Mouse (Mus musculus): ENCODE measurements around the gene Gm9837. TPM values are rescaled to one million over a fixed set of nuclear protein-coding genes. Genes with fewer than 3 reads are reported as not detected.

The Gm9837 gene
- total RNA-seq, 4 experiments from 2014 or later: not detected

DNA sequence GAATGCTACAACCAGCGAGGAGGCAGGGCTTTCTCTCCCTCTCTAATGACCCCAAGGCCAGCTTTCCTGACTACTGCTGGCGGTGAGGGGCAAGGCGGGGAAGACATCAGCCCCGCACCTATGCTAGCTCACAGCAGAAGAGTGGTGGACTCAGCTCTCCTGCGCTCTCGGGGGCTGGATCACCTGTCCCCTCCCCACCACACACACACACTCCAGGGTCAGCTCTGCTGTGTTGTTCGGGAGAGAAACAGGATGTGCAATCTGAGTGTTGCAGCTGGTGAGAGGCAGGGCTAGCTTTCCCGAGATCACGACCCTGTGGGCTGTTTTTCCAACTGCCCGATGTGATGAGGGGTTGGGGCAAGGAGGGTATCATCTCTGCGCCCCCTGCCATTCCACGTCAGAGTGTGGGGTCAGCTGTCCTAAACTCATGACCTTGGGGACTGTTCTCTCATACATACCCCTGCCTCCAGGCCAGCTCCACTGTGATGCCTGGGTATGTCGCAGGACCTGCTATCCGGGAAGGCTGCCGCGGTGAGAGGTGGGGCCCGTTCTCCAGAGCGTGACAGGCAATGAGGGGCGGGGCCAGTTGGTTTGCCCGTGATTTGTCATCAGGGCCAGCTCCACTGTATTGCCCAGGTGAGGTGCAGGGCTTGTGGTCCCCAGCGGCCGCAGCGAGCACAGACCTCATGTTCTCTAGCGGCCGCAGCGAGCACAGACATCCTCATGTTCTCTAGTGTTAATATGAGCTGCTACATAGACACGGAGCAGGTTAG is 16.7 kb upstream of the Gm9837 start:
- no peak for DNase-seq (ENCODE audit: low spot score)

DNA sequence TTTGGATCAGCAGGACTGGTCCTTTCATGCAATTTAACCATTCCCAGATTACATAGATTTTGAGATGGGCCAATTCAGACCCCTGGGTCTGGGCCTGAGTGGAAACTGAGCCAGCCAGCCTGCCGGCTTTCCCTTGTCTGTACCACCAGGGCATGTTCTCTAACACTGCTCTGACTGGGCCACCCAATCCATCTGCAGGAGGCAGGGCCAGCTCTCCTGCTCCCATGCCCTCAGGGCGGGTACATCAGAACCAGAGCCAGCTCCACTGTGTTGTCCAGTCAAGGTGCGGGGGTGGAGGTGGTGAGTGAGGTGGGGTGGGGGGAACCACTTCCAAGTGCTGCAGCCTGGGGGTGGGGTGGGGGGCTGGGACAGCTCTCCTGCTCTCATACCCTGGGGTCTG is 16.1 kb upstream of the Gm9837 start:
- no peak for DNase-seq (ENCODE audit: low spot score)

DNA sequence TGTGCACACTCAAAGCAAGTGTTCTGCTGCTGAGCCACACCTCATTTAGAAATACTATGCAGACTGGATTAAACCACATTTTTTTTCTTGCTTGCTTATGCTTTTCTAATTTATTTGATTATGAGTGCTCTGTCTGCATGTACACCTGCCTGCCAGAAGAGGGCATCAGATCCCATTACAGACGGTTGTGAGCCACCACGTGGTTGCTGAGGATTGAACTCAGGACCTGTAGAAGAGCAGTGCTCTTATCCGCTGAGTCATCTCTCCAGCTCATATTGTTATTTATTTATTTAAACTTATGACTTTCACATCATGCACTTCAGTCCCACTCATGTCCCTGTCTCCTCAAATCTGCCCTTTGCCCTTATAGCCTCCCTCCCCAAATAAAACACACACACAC is 15.4 kb upstream of the Gm9837 start:
- DNase-seq (ENCODE audit: low spot score): no peak

DNA sequence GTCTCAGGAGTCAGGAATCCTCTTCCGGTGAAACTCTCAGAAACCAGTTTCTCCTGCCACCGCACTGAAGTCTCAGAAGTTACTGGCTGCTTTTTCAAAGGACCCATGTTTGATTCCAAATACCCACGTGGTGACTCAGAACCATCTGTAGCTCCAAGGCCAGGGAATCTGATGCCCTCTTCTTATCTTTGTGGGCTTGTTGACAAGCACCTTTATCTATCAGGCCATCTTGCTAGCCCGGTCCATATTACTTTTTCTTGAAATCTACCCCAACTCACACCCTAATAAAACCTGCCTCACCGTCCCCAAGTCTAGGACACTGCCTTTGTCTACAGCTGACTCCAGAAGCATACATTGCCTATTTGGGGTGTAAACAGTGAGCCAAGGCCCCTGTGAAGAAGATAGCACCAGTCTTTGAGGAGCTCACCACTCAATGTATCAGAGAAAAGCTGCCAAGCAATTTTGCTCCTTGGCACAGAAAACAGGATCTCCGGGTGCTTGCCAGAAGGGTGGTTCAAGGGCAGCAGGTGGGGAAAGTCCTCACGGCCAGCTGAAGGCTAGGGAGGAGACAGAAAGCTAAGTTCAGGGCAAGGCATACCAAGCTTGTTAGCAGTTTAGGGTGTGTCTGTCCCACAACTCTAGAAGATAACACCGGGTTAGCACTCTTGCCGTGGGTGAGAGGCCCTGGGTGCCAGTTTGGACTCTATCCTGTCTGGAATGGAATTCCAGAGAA is 13.0 kb upstream of the Gm9837 start:
- no peak for DNase-seq (ENCODE audit: low spot score)

DNA sequence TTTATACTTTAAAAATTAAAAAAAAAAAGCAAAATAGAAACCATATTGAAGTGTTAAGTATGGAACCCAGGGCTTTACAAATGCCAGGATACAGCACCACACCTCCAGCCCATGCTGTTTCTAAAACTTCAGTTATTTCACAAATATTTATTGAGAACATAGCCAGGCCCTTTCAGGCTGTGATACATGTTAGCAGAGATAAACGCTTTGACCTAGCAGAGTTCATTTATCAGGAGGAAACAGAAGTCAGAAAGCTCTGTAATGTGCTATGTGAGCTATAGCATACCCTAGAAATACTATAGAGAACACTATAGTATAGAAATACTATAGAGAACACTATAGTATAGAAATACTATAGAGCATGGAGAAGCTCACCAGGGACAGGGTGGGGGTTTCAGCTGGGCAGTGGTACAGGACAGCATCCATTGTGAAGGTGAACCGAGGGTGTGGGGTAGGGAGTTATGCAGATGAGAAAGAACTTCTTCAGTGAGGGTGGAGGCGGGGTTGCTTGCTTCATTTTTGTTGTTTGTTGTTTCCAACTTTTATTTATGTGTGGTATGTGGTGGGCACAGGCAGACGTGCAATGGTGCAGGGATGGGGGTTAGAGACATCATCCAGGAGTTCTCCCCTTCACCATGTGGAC is 10.9 kb upstream of the Gm9837 start:
- no peak for DNase-seq (ENCODE audit: low spot score)

DNA sequence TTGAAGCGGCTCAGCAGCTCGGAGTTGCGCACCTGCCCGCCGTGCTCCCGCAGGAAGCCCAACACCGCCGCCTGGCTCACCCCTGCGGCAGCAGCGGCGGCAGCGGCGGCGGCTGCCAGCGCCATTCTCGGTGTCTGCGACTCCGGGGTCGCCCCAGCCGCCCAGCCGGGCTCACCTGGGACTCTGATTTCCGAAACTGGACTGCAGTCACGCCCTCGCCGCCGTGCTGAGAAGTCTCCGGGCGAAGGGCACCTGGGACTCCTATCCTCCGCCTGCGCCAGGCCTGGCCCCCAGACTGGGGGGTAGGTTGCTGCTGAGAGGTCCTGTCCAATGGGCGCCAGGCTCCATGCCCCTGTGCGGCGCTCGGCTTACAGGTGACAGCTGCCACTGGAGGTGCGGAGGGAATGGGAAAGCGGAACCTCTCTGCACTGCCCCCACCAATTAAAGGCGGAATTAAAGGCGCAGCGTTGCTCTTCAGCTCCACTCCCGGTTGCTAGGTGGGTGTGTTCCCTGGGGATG is 9.6 kb upstream of the Gm9837 start, which contains the start of the genes Gm9945 and Sowaha:
Gene Gm9945, plus strand, starts transcription at position 384 of the 519 bp plus-strand sequence.
Gene Sowaha, minus strand, starts transcription at position 492 of the 519 bp plus-strand sequence.
- no peak for DNase-seq (ENCODE audit: low spot score)

DNA sequence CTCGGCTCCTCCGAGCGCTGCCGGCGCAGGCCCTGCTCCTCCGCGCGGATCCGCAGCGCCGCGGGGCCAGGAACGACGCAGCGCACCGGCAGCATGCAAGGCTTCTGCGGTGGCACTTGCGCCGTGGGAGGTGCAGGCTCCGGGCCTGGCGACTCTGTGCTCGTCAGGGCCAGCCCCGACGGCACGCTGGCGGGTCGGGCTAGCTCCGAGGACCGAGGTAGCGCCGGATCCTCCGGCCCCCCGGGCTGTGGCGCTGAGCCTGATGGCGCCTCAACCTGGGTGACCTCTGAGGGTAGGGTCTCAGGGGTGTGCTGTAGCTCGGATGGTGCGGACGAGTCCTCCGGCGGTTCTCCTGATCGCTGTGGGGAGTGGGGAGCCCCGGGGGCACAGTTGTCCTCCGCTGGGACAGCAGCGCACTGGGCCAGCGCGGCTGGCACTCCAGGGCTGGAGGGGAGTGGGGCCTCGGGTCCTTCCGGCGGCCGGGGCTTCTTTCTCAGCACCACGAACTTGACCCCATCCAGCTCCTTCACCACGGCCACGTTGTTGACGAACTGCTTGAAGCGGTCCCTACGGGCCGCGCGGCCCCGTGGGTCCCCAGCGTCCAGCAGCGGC is 9.0 kb upstream of the Gm9837 start:
- DNase-seq (ENCODE audit: low spot score): no peak

DNA sequence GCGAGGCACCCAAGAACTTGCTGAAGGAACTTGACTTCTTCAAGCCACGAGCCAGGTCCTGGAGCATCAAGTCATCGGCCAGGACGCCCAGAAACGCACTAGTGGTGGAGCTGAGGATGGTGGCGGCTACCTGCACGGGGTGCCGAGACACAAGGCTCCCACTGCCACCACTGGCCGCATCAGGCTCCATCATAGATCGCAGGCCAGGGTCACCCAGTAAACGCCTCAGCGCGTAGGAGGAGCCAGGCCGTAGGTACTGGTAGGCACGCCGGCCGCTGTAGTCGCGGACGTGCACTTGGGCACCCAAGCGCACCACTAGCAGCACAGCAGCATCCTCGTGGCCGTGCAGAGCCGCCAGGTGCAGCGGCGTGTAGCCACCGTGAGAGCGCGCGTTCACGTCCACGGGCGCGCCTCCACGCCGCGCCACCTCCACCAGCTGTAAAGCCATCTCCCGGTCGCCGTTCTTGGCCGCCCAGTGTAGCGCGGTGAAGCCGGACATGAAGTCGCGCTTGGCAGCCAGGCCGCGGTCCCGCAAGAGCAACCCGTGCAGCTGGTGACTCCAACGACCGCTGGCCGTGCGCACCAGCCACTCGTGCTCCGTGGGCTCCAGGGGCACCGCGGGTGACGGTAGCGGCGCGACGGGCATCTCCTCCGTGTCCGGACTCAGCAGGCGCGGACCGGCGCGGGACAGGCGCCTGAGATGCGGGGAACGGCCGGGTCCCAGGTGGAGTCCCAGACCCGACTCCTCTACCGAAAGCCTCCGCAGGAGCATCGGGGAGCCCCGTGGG is 8.3 kb upstream of the Gm9837 start:
- DNase-seq (ENCODE audit: low spot score): no peak

DNA sequence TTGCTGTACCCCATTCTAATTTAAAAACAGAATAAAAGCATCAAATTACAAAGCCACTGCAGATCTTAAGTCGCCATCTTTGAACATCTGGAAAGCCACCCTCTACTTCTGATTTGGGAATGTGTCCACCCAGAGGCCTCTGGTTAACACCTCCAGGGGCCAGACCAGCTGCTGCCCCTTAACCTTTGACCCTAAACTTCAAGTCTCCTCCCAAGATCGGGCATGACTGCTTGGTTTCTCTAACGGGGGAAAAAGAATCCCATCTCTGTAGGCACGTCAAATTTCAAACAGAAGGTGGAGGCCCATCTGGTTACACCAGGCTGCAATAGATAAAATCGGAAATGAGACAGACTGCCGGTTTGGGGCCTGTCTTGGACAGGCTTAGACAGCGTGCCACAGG is 7.6 kb upstream of the Gm9837 start:
- DNase-seq (ENCODE audit: low spot score): no peak

DNA sequence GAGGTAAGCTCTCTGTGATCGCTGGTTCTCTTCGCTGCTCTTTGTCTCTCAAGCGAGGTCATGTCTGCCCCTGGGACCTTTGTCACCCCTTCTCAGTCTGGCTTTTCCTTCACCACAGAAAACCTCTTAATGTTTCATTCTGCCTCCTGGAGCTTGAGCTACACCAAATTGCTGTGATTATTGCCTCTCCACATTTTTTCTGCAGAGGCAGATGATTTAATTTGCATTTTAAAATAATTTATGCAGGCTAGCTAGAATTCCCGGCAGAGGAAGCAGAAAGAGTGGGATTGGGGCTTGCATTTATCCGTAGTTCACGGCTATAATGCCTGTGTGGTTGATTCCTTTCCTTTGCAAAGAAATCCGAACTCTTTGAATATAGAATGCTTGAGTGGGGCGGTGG is 5.3 kb upstream of the Gm9837 start:
- DNase-seq (ENCODE audit: low spot score): no peak

DNA sequence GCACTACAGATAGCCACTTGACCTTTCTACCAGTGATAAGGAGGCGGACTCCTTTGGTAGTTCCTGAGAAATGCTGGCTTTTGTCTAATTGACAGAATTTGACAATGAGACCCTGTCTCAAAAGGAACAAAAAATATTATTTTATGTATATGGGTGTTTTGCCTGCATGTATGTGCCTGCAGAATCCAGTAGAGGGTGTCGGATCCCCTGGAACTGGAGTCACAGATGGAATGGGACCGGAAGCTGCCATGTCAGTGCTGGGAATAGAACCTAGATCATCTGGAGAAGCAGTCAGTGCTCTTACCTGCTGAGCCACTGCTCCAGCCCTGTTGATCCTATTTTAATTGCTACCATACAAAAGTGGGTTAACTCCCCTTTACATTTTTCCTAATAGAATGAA is 2.4 kb upstream of the Gm9837 start:
- DNase-seq (ENCODE audit: low spot score): no peak

DNA sequence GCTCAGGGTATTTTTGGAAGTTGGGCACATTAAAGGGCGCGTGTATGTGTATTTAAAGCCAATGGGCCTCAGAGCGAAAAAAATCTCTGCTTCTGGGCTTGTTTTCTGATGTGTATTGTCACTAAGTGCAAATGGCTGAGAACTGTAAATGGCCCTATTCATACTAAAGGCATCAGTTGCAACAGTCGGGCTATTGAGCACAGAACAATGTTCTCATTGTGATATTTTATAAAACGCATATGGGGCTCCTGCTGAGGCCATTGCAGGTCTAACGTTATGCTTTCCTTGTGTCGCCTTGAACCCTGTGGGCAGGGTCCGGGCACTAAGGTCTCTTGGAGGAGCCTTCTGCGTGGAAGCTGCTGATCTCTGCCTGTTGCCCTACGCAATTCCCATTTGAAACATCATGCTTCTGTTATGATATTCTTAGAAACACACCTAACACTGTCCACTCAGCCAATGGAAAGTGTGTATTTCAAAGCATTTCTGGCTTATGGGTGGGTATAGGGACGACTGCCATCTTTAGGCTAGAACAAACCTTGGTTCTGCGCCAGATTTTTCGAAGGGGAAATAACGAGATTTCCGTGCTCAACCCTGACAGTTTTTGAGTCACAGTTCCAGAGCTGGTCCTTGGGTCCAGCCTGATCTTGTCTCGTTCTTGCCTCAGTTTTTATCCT is 848 bp downstream of the Gm9837 start:
- DNase-seq (ENCODE audit: low spot score): no peak

DNA sequence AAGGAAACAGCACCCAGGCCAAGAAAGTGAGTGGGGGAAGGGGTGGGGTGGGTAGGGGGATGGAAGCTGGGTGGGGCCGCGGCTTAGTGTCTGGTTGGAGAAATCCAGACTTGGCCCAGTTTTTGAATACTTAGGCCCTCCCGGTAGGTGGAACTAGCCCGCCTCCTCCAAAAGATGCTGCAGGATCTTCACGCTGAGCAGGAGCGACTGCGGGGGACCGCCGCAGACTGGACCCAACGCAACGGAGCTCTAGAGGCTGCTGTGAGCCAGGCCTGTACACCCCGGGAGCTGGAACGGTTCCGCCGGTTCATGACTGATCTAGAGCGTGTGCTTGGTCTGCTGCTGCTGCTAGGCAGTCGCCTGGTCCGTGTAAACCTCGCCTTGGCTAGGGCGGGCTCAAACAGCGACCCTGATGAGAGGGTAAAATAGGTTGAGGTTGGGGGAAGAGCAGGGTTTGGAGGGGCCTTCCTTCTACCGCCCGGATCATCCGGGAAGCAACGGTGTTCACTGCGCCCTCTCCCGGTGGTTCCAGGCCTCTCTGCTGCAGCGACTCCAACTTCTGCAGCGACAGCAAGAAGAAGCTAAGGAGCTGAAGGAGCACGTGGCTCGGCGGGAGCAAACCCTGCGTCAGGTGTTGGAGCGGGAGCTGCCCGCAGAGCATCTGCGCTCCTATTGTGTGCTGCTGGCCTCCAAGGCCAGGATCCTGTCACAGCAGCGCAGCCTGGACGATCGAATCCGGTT is 3.9 kb downstream of the Gm9837 start:
- DNase-seq (ENCODE audit: low spot score): peak; percentile 62

DNA sequence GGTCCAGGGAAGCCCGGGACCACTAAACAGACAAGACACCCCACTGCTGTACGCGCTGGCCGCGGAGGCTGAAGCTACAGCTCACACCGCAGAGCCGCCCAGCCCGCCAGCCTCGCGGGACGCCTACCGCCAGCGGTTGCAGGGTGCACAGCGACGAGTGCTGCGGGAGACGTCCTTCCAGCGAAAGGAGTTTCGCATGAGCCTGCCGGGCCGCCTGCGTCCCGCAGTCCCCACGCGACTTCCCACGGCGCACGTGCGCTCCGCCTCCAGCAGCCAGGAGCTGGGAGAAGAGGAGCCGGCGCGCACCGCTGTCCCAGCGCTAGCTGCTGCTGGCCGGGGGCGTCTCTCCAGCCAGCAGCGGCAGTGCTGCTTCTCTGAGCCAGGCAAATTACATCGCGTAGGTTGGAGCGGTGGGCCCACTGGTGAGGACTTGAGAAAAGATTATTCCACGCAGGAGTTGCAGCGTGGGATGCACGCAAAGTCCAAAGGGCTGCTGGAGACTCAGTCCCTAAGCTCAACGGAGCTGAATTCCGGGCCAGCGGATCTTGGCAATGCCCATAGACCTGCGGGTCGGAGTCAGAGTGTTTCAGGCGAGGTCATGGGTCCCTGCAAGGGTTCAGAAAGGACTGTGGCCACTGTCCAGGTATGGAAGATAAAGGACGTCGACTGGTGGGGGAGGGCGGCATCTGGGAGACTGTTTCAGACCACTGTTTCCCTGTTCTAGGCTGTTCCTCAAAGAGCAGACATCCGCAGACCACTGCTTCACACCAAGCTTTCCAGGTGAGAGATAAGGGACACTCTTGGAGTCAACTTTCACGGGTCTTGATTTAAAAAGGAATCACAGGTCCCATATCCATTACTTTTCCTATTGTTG is 6.5 kb downstream of the Gm9837 start:
- DNase-seq (ENCODE audit: low spot score): no peak

DNA sequence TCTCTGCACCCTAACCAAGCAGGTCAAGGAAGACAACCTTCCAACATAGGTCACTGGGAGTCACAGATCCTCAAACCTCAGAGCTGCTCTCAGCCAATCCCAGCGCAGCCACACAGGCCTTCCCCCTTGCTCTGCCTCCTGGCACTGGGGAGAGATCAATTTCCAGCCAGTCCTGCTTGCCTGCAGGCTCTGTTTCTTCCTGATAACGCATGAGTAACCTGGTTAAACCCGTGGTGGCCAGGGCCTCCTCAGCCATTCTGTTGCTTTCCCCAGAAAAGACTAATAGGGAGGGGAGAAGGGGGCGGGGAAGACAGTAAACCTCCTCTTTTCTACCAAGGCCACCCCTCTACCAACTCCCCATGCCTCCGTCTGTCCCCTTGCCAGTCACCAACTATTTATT is 8.6 kb downstream of the Gm9837 start:
- DNase-seq (ENCODE audit: low spot score): no peak

DNA sequence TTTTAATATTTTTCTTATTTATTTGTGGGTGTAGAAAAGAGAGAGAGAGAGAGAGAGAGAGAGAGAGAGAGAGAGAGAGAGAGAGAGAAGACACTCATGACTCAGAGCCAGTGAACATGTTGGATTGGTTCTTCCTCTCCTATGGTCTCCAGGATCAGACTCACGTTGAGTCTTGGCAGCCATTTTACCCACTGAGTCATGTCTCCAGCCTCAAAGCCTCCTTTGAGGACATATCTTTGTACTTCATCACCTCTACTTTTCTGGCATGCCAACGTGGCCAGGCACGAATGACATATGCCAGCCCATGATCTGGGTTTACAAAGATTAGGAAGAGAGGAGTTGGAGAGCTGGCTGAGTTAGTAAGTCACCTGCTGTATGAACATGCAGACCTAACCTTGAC is 10.1 kb downstream of the Gm9837 start:
- no peak for DNase-seq (ENCODE audit: low spot score)

DNA sequence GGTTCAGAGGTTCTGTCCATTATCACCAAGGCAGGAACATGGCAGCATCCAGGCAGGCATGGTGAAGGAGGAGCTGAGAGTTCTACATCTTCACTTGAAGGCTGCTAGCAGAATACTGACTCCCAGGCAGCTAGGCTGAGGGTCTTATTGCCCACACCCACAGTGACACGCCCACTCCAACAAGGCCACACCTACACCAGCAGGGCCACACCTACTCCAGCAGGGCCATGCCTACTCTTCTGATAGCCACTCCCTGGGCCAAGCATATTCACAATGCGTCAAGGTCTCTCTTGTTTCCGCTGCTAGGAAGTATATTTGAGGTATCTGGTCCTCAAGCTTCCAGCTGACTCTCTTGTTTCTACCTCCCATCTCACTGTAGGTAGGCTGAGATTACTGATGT is 11.3 kb downstream of the Gm9837 start:
- no peak for DNase-seq (ENCODE audit: low spot score)

DNA sequence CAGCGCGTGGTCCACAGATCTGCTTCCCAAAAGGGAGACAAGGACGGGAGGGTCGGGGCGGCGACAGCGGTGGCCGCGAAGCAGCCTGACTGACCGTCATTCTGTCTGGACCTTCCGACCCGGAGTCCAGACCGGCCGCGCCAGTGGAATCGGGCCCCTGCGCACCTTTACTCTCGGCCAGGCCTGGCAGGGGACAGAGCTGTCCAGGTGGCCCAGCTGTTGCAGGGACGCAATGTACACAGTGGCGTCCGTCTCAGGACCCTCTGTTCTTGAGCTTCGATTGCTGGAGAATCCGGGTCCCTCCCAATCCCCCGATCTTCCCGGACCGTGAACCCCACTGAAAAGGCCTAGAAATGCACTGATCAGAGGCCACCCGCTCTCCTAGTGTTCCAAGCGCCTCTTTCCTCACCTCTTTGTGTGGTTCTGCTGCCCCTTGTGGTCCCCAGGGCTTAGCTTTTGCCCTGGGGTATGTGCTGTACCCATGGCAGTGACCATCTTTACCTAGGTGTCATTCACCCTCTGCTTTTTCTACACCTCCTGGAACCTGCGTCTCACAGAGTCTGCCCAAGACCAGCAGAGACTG is 12.8 kb downstream of the Gm9837 start:
- no peak for DNase-seq (ENCODE audit: low spot score)

Measured in heart, adult 8-10 months (tissue).